Mouse (Mus musculus) limb, embryonic 13.5 days (tissue): ENCODE results near the gene Lrp5. TPM values are rescaled to one million over a fixed set of nuclear protein-coding genes. Genes with fewer than 3 reads are reported as not detected.
"Not testable (repeated sequence)": the region's sequence is repeated elsewhere in the genome, so short reads cannot be mapped to it uniquely, and the experiment has no call there.

Experiments
- ATAC-seq: fragments of 200-750 bp; cut with Nextera tagmentation; 2 replicates; pipeline ENCODE4 v1.8.0; 2017; ENCODE audit warnings: low read depth, moderate number of reproducible peaks, moderate TSS enrichment; ENCODE audit not compliant: low FRiP score
- H3K27ac ChIP-seq: fragments of 300-500 bp; sonication (generic); 2 replicates; pipeline ENCODE4 v1.5.1; 2015; ENCODE audit warnings: inconsistent platforms, mild to moderate bottlenecking, moderate library complexity
- H3K27me3 ChIP-seq: fragments of 300-500 bp; sonication (generic); 2 replicates; pipeline ENCODE4 v1.6.1; 2015; ENCODE audit warnings: mild to moderate bottlenecking, inconsistent platforms
- H3K36me3 ChIP-seq: fragments of 300-500 bp; sonication (generic); 2 replicates; pipeline ENCODE4 v1.6.1; 2015; ENCODE audit warnings: inconsistent platforms, mild to moderate bottlenecking, moderate library complexity
- H3K4me1 ChIP-seq: fragments of 300-500 bp; sonication (generic); 2 replicates; pipeline ENCODE4 v1.6.1; 2015; ENCODE audit warnings: inconsistent platforms
- H3K4me2 ChIP-seq: fragments of 300-500 bp; sonication (generic); replicated peaks from 2 replicates; pipeline ENCODE4 v1.6.1; 2015; ENCODE audit warnings: inconsistent platforms, mild to moderate bottlenecking, moderate library complexity
- H3K4me3 ChIP-seq: fragments of 300-500 bp; sonication (generic); 2 replicates; pipeline ENCODE4 v1.5.1; 2015; ENCODE audit warnings: moderate library complexity, mild to moderate bottlenecking, inconsistent platforms
- H3K9ac ChIP-seq: fragments of 300-500 bp; sonication (generic); 2 replicates; pipeline ENCODE4 v1.6.1; 2015; ENCODE audit warnings: mild to moderate bottlenecking, inconsistent platforms
- H3K9me3 ChIP-seq: fragments of 300-500 bp; sonication (generic); 2 replicates; pipeline ENCODE4 v1.6.1; 2016; ENCODE audit warnings: inconsistent platforms
- WGBS: fragments of 180-500 bp; shearing (Covaris S2); methylation state at CpG from one replicate; pipeline ENCODE4 v1.1.7; 2015; 5-methylcytosine and 5-hydroxymethylcytosine counted together
- polyA plus RNA-seq: library from polyadenylated mRNA; unstranded; fragments of >200 nt; fragmentation: Nextera tagmentation; extraction: Ambion mirVana; gene quantifications from 2 replicates; pipeline ENCODE4 v1.2.1, GENCODE M21; 2015

The Lrp5 gene
- polyA plus RNA-seq, 1 experiment from 2014 or later, result 7.1 TPM

GRCm38 (mm10) chr19:3589547-3589946 lies 96.8 kb downstream of the Lrp5 start:
- no peak overlapping the region for H3K9ac ChIP-seq
- no peak for ATAC-seq
- H3K36me3 ChIP-seq, result peaks cover 96% of the 10 kb centered on the region
- no peaks in the 10 kb centered on the region for H3K9me3 ChIP-seq
- no peak overlapping the region for H3K27ac ChIP-seq
- H3K27me3 ChIP-seq, result no peaks in the 10 kb centered on the region
- 86% methylated on average over 5 of the region's 5 CpGs for WGBS
- H3K4me2 ChIP-seq, result no peak overlapping the region
- no peak overlapping the region for H3K4me3 ChIP-seq
- no peaks in the 10 kb centered on the region for H3K4me1 ChIP-seq

GRCm38 (mm10) chr19:3587729-3588128 lies 98.6 kb downstream of the Lrp5 start:
- 92% methylated on average over 5 of the region's 5 CpGs for WGBS
- not testable (repeated sequence) for ATAC-seq, H3K4me1 ChIP-seq, H3K9ac ChIP-seq, H3K4me2 ChIP-seq, H3K9me3 ChIP-seq, H3K27me3 ChIP-seq, H3K27ac ChIP-seq, H3K4me3 ChIP-seq
- H3K36me3 ChIP-seq, result peaks cover 96% of the 10 kb centered on the region

GRCm38 (mm10) chr19:3586540-3586939 lies 99.8 kb downstream of the Lrp5 start:
- H3K27me3 ChIP-seq, result no peaks in the 10 kb centered on the region
- H3K4me1 ChIP-seq, result no peaks in the 10 kb centered on the region
- H3K9me3 ChIP-seq, result no peaks in the 10 kb centered on the region
- WGBS, result 35% methylated on average over 1 of the region's 1 CpGs
- no peak overlapping the region for H3K4me3 ChIP-seq
- no peak for ATAC-seq
- H3K9ac ChIP-seq, result no peak overlapping the region
- H3K27ac ChIP-seq, result no peak overlapping the region
- peaks cover 87% of the 10 kb centered on the region for H3K36me3 ChIP-seq
- no peak overlapping the region for H3K4me2 ChIP-seq

GRCm38 (mm10) chr19:3586026-3586425 lies 100.3 kb downstream of the Lrp5 start:
- whole genome bisulfite sequencing, result 95% methylated on average over 9 of the region's 9 CpGs
- Histone ChIP-seq H3K4me3 (no peak overlapping the region), H3K36me3 (peaks cover 82% of the 10 kb centered on the region), H3K27ac (no peak overlapping the region), H3K4me2 (no peak overlapping the region), H3K9me3 (no peaks in the 10 kb centered on the region), H3K9ac (no peak overlapping the region), H3K4me1 (no peaks in the 10 kb centered on the region), H3K27me3 (no peaks in the 10 kb centered on the region)
- no peak for ATAC-seq

- WGBS, result 33% methylated on average over 7 of the region's 7 CpGs
- Histone ChIP-seq H3K27me3 (no peaks in the 10 kb centered on the region), H3K36me3 (peaks cover 37% of the 10 kb centered on the region), H3K9ac (no peak overlapping the region), H3K4me2 (no peak overlapping the region), H3K4me1 (peaks cover 4% of the 10 kb centered on the region; the same call in 1 of the 2 replicates), H3K9me3 (no peaks in the 10 kb centered on the region), H3K27ac (no peak overlapping the region), H3K4me3 (no peak overlapping the region)
- 0 out of 2 replicates have a peak, but pooled peaks have one; percentile 45 for ATAC-seq
Measured at GRCm38 (mm10) chr19:3581326-3581725, 105.0 kb downstream of the Lrp5 start.

- no peaks in the 10 kb centered on the region for H3K27me3 ChIP-seq
- H3K36me3 ChIP-seq, result peaks cover 4% of the 10 kb centered on the region
- H3K4me2 ChIP-seq, result no peak overlapping the region
- no peak for ATAC-seq
- H3K9me3 ChIP-seq, result no peaks in the 10 kb centered on the region
- peaks cover 23% of the 10 kb centered on the region for H3K4me1 ChIP-seq
- H3K27ac ChIP-seq, result no peak overlapping the region
- no peak overlapping the region for H3K9ac ChIP-seq
- no peak overlapping the region for H3K4me3 ChIP-seq
Measured at GRCm38 (mm10) chr19:3577911-3578290, 108.5 kb downstream of the Lrp5 start.

GRCm38 (mm10) chr19:3577265-3577910 lies 109.0 kb downstream of the Lrp5 start:
- Histone ChIP-seq H3K4me2 (no peak overlapping the region), H3K4me1 (peaks cover 23% of the 10 kb centered on the region)
- WGBS, result 68% methylated on average over 4 of the region's 4 CpGs

GRCm38 (mm10) chr19:3576451-3577264 lies 109.7 kb downstream of the Lrp5 start:
- WGBS, result 78% methylated on average over 5 of the region's 5 CpGs
- no peaks in the 10 kb centered on the region for H3K9me3 ChIP-seq
- H3K9ac ChIP-seq, result no peak overlapping the region
- H3K4me3 ChIP-seq, result peak overlapping the region; percentile 88
- H3K36me3 ChIP-seq, result no peaks in the 10 kb centered on the region
- peak overlapping the region; percentile 58 for H3K4me2 ChIP-seq
- H3K27me3 ChIP-seq, result no peaks in the 10 kb centered on the region
- peak overlapping the region; percentile 76 for H3K27ac ChIP-seq
- H3K4me1 ChIP-seq, result peaks cover 23% of the 10 kb centered on the region
- no peak for ATAC-seq

More at GRCm38 (mm10) chr19:3577265-3577910, 109.0 kb downstream of the Lrp5 start:
- Histone ChIP-seq H3K36me3 (no peaks in the 10 kb centered on the region), H3K9ac (no peak overlapping the region), H3K27me3 (no peaks in the 10 kb centered on the region), H3K27ac (no peak overlapping the region), H3K4me3 (no peak overlapping the region), H3K9me3 (no peaks in the 10 kb centered on the region)
- no peak for ATAC-seq

GRCm38 (mm10) chr19:3575632-3576384 lies 110.6 kb downstream of the Lrp5 start, which contains the start of gene Ppp6r3:
TSS of gene Ppp6r3 (minus strand) at chr19:3575749.
- Histone ChIP-seq H3K9me3 (no peaks in the 10 kb centered on the region), H3K4me2 (peak within 1 kb of the TSS; percentile 93), H3K4me3 (peak within 1 kb of the TSS; percentile 88), H3K9ac (peak within 1 kb of the TSS; percentile 91), H3K27ac (peak within 1 kb of the TSS; percentile 94), H3K4me1 (peaks cover 23% of the 10 kb centered on the region), H3K36me3 (no peaks in the 10 kb centered on the region), H3K27me3 (no peaks in the 10 kb centered on the region)
- peak; percentile 97 for ATAC-seq
- WGBS, result under 1% methylated on average over 51 of the region's 51 CpGs

- Histone ChIP-seq H3K9ac (peak overlapping the region; percentile 91), H3K4me3 (peak overlapping the region; percentile 88), H3K4me2 (peak overlapping the region; percentile 93), H3K4me1 (peaks cover 23% of the 10 kb centered on the region), H3K9me3 (no peaks in the 10 kb centered on the region), H3K27me3 (no peaks in the 10 kb centered on the region), H3K27ac (peak overlapping the region; percentile 94), H3K36me3 (no peaks in the 10 kb centered on the region)
- peak; percentile 26 for ATAC-seq
- under 1% methylated on average over 49 of the region's 50 CpGs for WGBS
Measured at GRCm38 (mm10) chr19:3575276-3575631, 111.1 kb downstream of the Lrp5 start.

- ATAC-seq, result no peak
- H3K36me3 ChIP-seq, result no peaks in the 10 kb centered on the region
- H3K4me2 ChIP-seq, result peak overlapping the region; percentile 93
- 1% methylated on average over 9 of the region's 9 CpGs for WGBS
- H3K4me3 ChIP-seq, result peak overlapping the region; percentile 88
- no peak overlapping the region for H3K27ac ChIP-seq
- peak overlapping the region; percentile 91 for H3K9ac ChIP-seq
- peaks cover 24% of the 10 kb centered on the region for H3K4me1 ChIP-seq
- no peaks in the 10 kb centered on the region for H3K27me3 ChIP-seq
- H3K9me3 ChIP-seq, result no peaks in the 10 kb centered on the region
Measured at GRCm38 (mm10) chr19:3574593-3575094, 111.7 kb downstream of the Lrp5 start.

- no peak overlapping the region for H3K27ac ChIP-seq
- H3K4me2 ChIP-seq, result no peak overlapping the region
- no peak overlapping the region for H3K4me3 ChIP-seq
- 88% methylated on average over 3 of the region's 3 CpGs for WGBS
- H3K9me3 ChIP-seq, result 0 out of 2 replicates have a peak, but pooled peaks cover 5% of the 10 kb centered on the region
- H3K27me3 ChIP-seq, result no peaks in the 10 kb centered on the region
- peaks cover 11% of the 10 kb centered on the region for H3K4me1 ChIP-seq
- H3K9ac ChIP-seq, result no peak overlapping the region
- peaks cover 8% of the 10 kb centered on the region; the same call in 1 of the 2 replicates for H3K36me3 ChIP-seq
- no peak for ATAC-seq
Measured at GRCm38 (mm10) chr19:3564309-3564708, 122.1 kb downstream of the Lrp5 start.
